Mouse (Mus musculus): ENCODE data around the gene Rad51b. TPM values are rescaled to one million over a fixed set of nuclear protein-coding genes. Genes with fewer than 3 reads are reported as not detected.

The Rad51b gene
- polyA plus RNA-seq, 1 experiment from 2014 or later, result 4.3 TPM

DNA sequence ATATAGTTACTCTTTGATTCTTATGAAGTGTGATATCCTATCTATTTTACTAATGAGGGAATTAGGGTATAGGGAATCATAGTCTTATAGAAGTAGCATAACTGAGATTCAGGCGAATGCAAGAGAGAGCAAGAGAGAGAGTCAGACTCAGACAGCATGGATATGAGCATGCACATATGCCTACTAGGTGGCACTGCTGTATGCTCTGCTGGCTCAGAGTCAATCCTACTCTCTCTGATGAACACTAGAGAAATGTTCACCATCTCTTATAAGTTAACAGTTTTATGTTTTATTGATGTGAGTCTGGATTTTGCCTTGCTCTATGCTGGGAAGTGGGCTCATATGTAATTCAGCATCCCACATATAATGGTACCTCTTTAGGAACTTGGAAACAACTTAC, 321.9 kb downstream of the Rad51b start:
- Histone ChIP-seq H3K27ac (replicated peaks) (no peak overlapping the region), H3K4me2 (no peak overlapping the region), H3K36me3 (replicated peaks) (no peaks in the 10 kb centered on the region), H3K4me3 (replicated peaks) (no peak overlapping the region), H3K4me1 (replicated peaks) (peaks cover 11% of the 10 kb centered on the region), H3K27me3 (no peaks in the 10 kb centered on the region), H3K9me3 (replicated peaks) (no peaks in the 10 kb centered on the region), H3K9ac (no peak overlapping the region)
- no peak for ATAC-seq (ENCODE audit: insufficient read depth)
- 65% methylated on average over 1 of the region's 1 CpGs for WGBS (ENCODE audit: insufficient replicate concordance)

DNA sequence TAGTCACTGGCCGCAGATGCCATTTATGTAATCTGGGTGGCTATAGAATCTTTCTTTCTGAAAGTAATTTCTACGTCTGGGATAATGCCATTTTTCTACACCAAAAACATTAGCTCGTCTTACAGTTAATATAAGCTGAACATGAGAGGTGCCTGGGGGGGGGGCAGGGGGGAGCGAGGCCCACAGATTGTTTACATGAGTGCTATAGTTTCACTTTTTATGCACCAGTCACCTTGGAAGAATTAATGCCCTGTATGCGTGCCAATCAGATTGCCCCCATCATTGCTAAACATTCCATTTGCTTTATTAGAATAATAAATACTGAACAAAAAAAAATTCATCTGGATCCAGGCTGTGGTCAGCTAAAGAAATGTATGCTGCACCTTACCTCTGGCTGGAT, 323.6 kb downstream of the Rad51b start:
- ATAC-seq (ENCODE audit: insufficient read depth), result no peak
- H3K27me3 ChIP-seq, result no peaks in the 10 kb centered on the region

DNA sequence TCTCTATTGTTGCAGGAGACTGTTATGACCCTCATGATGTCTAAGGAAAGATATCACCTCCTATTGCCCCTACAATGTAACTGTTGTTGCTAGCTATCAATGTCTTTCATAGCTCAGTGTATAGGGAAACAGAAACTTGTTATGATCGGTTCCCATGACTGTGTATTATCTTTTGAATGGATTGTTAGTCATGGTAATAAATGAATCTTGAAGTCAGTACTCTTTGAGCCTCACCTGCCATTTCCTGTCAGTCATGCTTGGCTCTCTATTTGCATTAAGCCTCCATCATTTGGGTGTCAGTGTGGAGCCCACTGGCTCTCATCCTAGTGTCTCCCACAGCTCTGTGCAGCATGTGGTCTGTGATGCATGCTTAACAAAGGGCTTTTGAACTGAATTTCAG, 326.2 kb downstream of the Rad51b start:
- H3K27me3 ChIP-seq, result no peaks in the 10 kb centered on the region
- H3K4me2 ChIP-seq, result no peak overlapping the region
- WGBS (ENCODE audit: insufficient replicate concordance), result 63% methylated on average over 1 of the region's 1 CpGs
- H3K36me3 ChIP-seq (replicated peaks), result no peaks in the 10 kb centered on the region
- no peak for ATAC-seq (ENCODE audit: insufficient read depth)
- H3K27ac ChIP-seq (replicated peaks), result no peak overlapping the region
- H3K4me1 ChIP-seq (replicated peaks), result peaks cover 19% of the 10 kb centered on the region
- no peak overlapping the region for H3K9ac ChIP-seq
- H3K9me3 ChIP-seq (replicated peaks), result no peaks in the 10 kb centered on the region
- no peak overlapping the region for H3K4me3 ChIP-seq (replicated peaks)

More for the DNA sequence above, 323.6 kb downstream of the Rad51b start:
- Histone ChIP-seq H3K36me3 (replicated peaks) (no peaks in the 10 kb centered on the region), H3K9me3 (replicated peaks) (no peaks in the 10 kb centered on the region), H3K27ac (replicated peaks) (no peak overlapping the region), H3K4me3 (replicated peaks) (no peak overlapping the region), H3K4me1 (replicated peaks) (peaks cover 4% of the 10 kb centered on the region; the same call in 1 of the 2 replicates), H3K4me2 (no peak overlapping the region), H3K9ac (no peak overlapping the region)
- WGBS (ENCODE audit: insufficient replicate concordance), result 71% methylated on average over 5 of the region's 5 CpGs

DNA sequence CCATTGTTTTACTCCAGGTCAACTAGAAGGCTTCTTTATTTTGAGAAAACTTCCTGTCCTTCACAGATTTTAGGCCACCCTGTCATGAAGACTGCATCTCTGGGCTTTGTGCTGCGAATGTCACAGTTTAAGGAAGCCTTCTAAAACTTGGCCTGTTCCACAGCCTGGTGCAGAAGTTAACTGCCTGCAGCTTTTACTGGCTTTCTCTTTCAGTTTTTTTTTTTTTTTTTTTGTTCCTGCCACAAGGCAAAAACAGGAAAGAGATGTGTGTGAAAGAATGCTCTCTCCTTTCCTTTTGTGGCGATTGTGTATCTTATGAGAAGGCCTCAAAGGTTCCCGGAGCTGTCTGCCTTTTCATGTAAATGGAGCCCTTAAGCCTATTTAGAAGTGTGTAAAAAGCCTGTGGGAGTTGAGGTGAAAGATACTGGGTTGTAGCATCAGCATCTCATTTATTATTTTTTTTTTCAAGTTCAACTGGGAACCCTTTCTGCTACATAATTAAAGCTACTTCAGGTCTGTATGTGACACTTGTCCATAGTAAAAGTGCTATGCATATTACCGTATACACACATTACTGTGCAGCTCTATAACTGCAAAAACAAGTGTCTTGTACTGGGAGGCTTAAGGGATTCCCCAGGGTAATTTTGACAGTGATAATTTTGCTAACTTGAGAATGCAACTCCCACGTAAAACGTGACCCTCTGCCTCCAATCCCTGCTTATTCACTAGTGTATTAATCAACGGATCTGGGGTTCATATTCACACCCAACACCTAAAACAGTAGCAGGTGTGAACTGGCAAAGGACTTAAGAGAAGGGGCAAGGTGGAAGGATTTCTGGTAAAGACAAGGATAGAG, 328.8 kb downstream of the Rad51b start:
- Histone ChIP-seq H3K9ac (no peak overlapping the region), H3K4me3 (replicated peaks) (no peak overlapping the region), H3K4me1 (replicated peaks) (peaks cover 19% of the 10 kb centered on the region), H3K9me3 (replicated peaks) (no peaks in the 10 kb centered on the region), H3K27ac (replicated peaks) (peak overlapping the region; percentile 4; the same call in 1 of the 2 replicates), H3K36me3 (replicated peaks) (no peaks in the 10 kb centered on the region), H3K27me3 (no peaks in the 10 kb centered on the region), H3K4me2 (no peak overlapping the region)
- ATAC-seq (ENCODE audit: insufficient read depth), result no peak
- WGBS (ENCODE audit: insufficient replicate concordance), result 45% methylated on average over 7 of the region's 7 CpGs

DNA sequence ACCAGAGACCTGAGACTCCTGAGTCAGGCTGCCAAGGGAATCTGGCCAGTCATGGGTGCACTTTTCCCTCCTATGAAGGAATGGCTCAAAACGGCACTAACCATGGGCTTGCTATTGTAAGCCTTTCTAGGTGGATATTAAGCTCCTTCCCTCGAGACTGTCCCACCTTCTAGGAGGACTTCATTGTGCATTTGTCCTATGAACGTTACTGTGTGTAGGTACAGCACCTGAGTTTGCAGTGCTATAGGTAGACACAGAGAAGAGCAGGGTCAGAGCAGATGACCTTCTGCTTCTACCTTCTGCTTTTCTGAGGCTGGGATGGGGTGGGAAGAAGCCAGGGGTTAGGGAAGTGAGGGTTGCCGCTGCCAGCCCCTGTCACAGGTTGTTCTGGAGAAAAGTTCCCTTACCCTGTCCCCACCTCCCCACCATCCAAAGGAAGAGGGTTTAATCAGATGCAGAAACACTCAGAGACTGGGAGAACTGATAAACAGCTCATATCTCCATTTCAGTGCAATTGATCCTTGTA, 329.5 kb downstream of the Rad51b start:
- WGBS (ENCODE audit: insufficient replicate concordance), result 70% methylated on average over 4 of the region's 4 CpGs
- Histone ChIP-seq H3K9me3 (replicated peaks) (no peaks in the 10 kb centered on the region), H3K27me3 (no peaks in the 10 kb centered on the region), H3K4me3 (replicated peaks) (no peak overlapping the region), H3K36me3 (replicated peaks) (no peaks in the 10 kb centered on the region), H3K4me2 (no peak overlapping the region), H3K9ac (no peak overlapping the region), H3K4me1 (replicated peaks) (peaks cover 19% of the 10 kb centered on the region), H3K27ac (replicated peaks) (0 out of 2 replicates have a peak overlapping the region, but pooled peaks have one; percentile 1)
- ATAC-seq (ENCODE audit: insufficient read depth), result no peak

DNA sequence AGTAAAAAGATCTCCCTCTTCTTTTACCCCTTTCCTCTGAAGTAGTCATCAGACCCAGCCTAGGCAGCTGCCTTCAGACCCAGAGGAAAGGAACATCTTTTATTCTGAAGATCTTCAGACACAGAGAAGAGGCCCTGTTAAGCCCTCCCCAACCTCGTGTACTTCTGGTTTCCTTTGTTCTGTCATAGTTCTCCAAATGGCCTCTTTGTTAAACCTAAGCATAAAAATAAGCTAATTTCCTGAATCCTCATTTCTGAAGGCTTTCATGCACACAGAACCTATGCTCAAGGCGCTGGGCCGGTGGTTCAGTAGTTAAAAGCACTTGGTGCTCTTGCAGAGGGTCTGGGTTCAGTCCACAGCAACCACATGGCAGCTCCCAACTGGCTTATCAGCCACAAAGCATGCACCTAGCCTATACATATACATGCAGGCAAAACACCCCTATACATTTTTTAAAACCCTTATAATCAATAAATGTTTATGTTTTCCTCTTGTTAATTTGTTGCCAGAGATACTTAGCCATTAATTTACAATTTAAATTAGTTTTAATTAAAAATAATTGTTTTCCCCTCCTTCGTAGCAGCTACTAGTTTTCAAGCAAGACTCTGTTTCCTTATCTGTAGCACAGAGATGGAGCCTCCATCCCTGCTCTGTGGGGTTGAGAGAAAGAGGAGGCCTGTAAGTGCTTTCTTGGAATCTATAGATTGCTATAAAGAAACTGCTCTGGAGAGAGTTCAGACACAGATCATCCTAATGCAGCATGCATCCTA, 330.5 kb downstream of the Rad51b start:
- Histone ChIP-seq H3K4me3 (replicated peaks) (no peak overlapping the region), H3K4me1 (replicated peaks) (peaks cover 19% of the 10 kb centered on the region), H3K27ac (replicated peaks) (0 out of 2 replicates have a peak overlapping the region, but pooled peaks have one; percentile 9), H3K36me3 (replicated peaks) (no peaks in the 10 kb centered on the region), H3K9ac (no peak overlapping the region), H3K27me3 (no peaks in the 10 kb centered on the region), H3K9me3 (replicated peaks) (no peaks in the 10 kb centered on the region), H3K4me2 (no peak overlapping the region)
- WGBS (ENCODE audit: insufficient replicate concordance), result 22% methylated on average over 4 of the region's 4 CpGs
- ATAC-seq (ENCODE audit: insufficient read depth), result no peak

DNA sequence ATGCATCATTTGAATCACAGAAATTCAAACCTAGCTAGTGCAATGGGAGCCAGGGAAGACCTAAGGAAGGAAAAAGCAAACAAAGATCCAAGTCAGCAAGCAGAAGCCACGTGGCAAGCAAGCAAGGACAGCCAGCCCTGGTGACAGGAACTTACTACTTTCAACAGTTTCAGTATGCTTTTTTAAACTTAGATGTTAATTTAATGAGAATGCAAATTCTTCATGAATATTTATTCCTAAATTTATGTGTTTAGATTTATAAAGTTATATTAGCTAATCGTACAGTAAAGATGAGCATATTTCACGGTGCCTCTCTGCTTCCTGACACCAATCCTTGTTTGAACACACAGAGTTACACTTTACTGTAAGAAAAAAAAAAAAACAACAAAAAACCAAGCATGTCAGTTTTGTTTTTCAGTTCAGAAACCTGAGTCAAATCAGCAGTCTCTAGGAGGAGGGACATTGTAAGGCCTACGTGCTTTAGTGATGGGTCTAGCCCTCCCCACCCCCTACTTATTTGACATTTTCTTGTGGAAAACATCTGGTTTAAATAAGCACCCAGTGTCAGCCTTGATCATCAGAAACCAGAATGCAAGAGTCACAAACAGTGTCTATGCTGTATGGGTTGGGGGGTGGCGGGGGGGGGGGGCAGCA, 331.2 kb downstream of the Rad51b start:
- H3K4me2 ChIP-seq, result no peak overlapping the region
- H3K4me3 ChIP-seq (replicated peaks), result no peak overlapping the region
- no peak overlapping the region for H3K27ac ChIP-seq (replicated peaks)
- no peak for ATAC-seq (ENCODE audit: insufficient read depth)
- H3K36me3 ChIP-seq (replicated peaks), result no peaks in the 10 kb centered on the region
- H3K9me3 ChIP-seq (replicated peaks), result no peaks in the 10 kb centered on the region
- 70% methylated on average over 5 of the region's 5 CpGs for WGBS (ENCODE audit: insufficient replicate concordance)
- H3K9ac ChIP-seq, result no peak overlapping the region
- H3K4me1 ChIP-seq (replicated peaks), result peaks cover 19% of the 10 kb centered on the region
- H3K27me3 ChIP-seq, result no peaks in the 10 kb centered on the region

DNA sequence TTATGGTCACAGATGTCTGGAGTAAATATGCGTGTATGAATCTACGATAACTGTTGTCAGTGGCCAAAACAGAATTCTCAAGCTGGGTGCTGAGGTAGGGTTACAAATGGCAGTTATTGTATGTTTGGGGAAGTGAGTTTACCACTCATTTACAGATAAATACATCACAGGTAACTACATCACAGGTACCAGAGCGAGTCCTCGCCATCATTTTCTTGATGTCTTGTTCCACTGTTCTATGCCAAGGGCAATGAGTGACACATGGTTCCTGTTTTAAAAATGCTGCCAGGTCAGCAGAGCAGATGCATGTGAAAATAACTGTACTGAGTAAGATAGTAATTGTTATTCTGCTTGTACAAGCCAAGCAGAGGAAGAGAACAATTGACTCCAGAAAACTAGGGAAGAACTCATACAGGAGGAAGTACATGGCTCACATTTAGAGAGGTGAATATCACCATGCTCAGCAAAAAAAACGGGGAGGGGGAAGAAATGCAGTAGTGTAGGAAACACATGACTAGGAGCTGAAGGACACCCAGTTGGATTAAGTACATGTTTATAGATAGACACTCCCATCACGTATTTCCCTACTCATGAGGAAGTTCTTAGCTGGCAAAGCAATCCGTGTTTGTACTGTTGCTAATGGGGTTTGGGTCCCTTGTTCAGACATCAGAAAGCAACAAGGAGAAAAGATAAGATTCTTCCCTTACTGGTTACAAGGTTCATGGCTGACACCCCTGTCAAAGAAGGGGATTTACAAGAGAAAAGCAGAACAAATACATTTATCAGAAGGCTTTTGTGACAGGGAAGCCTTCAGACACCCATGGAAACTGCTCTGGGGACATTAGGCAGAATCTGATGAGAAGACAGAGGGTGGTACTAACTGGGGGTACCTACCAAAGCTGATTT, 333.1 kb downstream of the Rad51b start:
- Histone ChIP-seq H3K4me1 (replicated peaks) (peaks cover 19% of the 10 kb centered on the region), H3K9me3 (replicated peaks) (no peaks in the 10 kb centered on the region), H3K27me3 (no peaks in the 10 kb centered on the region), H3K4me3 (replicated peaks) (no peak overlapping the region), H3K9ac (no peak overlapping the region), H3K36me3 (replicated peaks) (no peaks in the 10 kb centered on the region), H3K27ac (replicated peaks) (peak overlapping the region; percentile 34; the same call in 1 of the 2 replicates), H3K4me2 (no peak overlapping the region)
- WGBS (ENCODE audit: insufficient replicate concordance), result 49% methylated on average over 7 of the region's 7 CpGs
- peak; percentile 52 for ATAC-seq (ENCODE audit: insufficient read depth)

DNA sequence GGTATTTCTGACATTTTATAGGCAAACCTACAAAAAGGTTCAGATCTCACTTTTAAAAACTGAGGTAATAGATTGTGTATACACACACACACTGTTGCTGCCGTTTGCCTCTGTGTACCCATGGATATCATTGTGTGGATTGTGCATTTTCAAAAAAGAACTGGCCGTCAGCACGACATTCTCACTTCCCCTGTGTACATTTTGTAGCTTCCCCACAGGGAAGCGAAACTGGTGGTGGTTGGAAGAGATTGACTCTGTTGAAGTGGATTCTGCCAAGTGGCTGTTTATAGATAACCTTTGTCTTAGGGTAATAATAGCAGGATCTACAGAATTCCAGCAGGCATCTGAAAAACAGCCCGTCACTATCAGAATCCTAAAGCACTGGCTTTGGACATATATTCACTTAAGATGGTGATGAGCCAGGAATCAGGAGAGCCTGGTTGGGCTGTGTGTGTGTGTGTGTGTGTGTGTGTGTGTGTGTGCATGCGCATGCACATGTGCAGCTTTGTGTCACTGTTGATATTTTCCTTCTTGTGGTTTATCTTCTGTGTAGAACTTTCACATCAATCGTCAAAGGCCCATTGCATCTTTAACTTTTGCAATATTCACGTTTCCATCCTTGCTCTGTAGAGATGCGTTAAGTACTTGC, 336.5 kb downstream of the Rad51b start:
- Histone ChIP-seq H3K4me2 (no peak overlapping the region), H3K9ac (no peak overlapping the region), H3K4me1 (replicated peaks) (no peaks in the 10 kb centered on the region; the same call in 1 of the 2 replicates), H3K27me3 (no peaks in the 10 kb centered on the region), H3K4me3 (replicated peaks) (no peak overlapping the region), H3K27ac (replicated peaks) (no peak overlapping the region), H3K9me3 (replicated peaks) (no peaks in the 10 kb centered on the region), H3K36me3 (replicated peaks) (no peaks in the 10 kb centered on the region)
- 49% methylated on average over 9 of the region's 9 CpGs for WGBS (ENCODE audit: insufficient replicate concordance)
- ATAC-seq (ENCODE audit: insufficient read depth), result no peak
